Mouse (Mus musculus) thymus, postnatal 4 days (tissue): ENCODE measurements around the gene Wwc2.

Experiments used
- DNase-seq: peaks from one replicate; pipeline ENCODE4 v3.0.0; 2021

Gene Wwc2

DNA sequence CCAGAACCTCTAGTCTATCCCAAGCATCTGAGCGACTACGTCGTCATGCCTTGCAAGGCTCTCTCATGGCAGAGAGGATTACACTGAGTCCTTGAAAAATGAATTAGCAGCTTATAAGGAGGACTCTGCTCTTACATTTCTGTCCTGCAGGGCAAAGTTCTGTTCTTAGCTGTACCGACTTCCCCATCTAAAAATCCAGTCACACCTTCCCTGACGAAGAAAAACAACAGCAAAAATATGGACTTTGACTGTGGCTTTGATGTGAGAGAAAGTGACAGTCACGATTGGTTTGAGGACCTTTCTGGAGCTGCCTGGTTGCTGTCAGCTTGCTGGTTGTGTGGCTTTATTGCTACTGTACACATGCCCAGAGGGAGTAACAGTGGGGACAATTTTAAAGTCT, 211.1 kb downstream of the Wwc2 start:
- DNase-seq = no peak

- no peak for DNase-seq
Measured at GRCm38 (mm10) chr8:47777415-47777814, 213.3 kb downstream of the Wwc2 start.
